Mouse (Mus musculus) adrenal gland, adult 8-10 months (tissue): Measurements from ENCODE around the gene 4930467E23Rik. TPM values are rescaled to one million over a fixed set of nuclear protein-coding genes. Genes with fewer than 3 reads are reported as not detected.
"Not testable (repeated sequence)": the region's sequence is repeated elsewhere in the genome, so short reads cannot be mapped to it uniquely, and the experiment has no call there.

Experiments
- DNase-seq: peaks from one replicate; pipeline ENCODE4 v3.0.0; 2022
- total RNA-seq, 4 experiments: library from RNA; stranded (reverse); gene quantifications; 2 replicates each; pipeline ENCODE4 v1.2.4; 2022

4930467E23Rik gene
- total RNA-seq, 4 experiments from 2014 or later: 0.46 to 2.2 TPM; not detected in 2

GRCm38 (mm10) chr8:19781328-19782114 lies 52.1 kb downstream of the 4930467E23Rik start:
- DNase-seq: not testable (repeated sequence)

DNA sequence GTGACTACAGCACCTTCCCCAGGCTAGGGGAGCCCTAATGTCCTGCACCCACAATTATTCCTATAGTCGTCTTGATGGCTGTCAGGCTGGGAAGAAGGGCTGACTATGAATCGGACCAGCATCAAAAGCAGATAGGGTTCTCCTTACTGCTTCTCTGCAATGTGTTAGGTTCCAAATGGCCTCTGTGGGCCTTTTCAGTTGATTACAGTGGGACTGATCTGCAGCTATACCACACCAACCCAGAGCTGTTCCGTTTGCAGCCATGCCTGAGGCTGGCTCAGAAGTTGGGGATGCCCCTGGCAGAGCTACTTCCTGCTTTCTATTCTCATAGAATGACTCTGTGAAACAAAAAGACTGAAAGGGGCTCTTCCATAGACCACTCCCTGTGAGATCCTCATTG lies 53.4 kb downstream of the 4930467E23Rik start:
- DNase-seq: not testable (repeated sequence)

GRCm38 (mm10) chr8:19783860-19784259 lies 54.5 kb downstream of the 4930467E23Rik start:
- not testable (repeated sequence) for DNase-seq

DNA sequence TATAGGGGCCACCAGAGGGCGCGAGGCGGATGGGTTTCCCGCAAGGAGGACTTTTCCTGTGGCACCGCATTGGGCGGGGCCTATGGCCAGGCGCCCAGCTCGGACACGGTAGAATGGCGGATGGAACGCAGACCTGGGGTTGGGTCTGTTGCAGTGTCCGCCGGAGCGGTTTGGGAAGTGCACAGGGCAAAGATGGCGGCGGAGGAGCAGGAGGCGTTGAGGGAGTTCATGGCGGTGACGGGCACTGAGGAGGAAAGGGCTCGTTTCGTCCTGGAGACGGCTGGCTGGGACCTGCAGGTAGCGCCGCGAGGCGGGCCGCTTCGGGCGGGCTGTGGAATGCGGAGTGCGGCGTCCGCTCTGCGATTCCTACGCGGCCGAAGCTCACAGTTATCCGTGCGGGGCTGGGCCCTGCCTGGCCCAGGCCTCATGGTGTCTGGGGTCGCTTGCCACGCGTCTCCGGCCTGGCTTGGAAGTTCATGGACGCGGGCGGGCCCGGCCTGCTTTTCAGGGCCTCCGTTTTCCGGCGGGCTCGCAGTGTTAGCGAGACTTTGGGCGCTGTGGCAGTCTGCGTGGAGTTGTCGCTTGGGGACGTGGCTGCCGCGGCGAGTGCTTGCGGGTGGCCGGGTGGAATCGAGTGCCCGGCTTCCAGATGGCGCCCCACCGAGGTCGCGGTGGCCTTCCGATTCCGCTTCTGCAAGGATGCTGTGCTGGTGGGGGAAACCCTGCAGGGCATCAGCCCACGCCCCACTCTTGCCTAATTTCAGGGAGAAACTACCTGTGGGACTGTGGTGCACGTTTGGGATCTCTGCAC lies 55.4 kb downstream of the 4930467E23Rik start:
- peak; percentile 98 for DNase-seq

GRCm38 (mm10) chr8:19792696-19793095 lies 63.3 kb downstream of the 4930467E23Rik start:
- not testable (repeated sequence) for DNase-seq

Other genes with a start within 250 kb of the 4930467E23Rik start
- gene Defb7, start 234.5 kb upstream of the 4930467E23Rik start, total RNA-seq: not detected
- gene Gm31371, start 173.8 kb downstream of the 4930467E23Rik start, total RNA-seq: under 1 TPM in 2 of 4 experiments, not detected in 2; 0.37 to 0.42 TPM